Mouse (Mus musculus): ENCODE results near the gene Adamts13.

DNA sequence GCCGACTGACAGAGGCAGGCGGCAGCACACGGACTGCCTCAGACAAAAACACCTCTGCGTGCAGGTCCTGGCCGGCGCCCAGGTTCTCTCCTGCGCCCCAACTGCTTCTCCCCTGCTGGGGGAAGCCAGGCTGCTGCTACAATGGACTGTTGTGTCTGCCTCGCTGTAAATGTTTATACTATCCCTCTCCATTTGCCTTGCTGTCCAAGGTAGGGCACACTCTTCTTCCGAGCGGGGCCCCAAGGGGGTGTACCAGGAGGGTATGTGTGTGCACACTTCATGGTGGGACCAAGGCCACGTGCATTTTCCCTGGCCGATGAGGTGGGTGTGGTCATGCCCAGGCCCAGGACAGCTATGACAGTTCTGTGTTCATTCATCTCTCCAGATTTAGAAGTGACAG, 85.5 kb downstream of the Adamts13 start:
- TF ChIP-seq CTCF (IDR thresholded peaks at IDR 0.05; ENCODE audit: low read depth) (no peak), EP300 (IDR thresholded peaks at IDR 0.05; ENCODE audit: low read depth) (no peak)

Measured in heart, postnatal 0 days (tissue).